Mouse (Mus musculus) embryonic stem cell, embryonic (primary cell): ENCODE data around the gene Vps9d1.

ENCODE experiments used
- CTCF ChIA-PET, 4 experiments: fragments of 300-600 bp in 2 of 4; fragments of 350-600 bp in 2 of 4; sonication (Branson Sonifier 250); formaldehyde crosslinking; loops; one replicate each; lab custom pipeline; 2022; ENCODE audit warnings: inconsistent platforms in 2 of 4; lab: Charles Lee
- POLR2A ChIA-PET, 4 experiments: fragments of 300-600 bp in 2 of 4; fragments of 350-600 bp in 2 of 4; sonication (Branson Sonifier 250); formaldehyde crosslinking; loops; one replicate each; lab custom pipeline; 2022; ENCODE audit warnings: antibody characterized with exemption in 4 of 4, inconsistent platforms in 1 of 4; lab: Charles Lee

The Vps9d1 gene

DNA sequence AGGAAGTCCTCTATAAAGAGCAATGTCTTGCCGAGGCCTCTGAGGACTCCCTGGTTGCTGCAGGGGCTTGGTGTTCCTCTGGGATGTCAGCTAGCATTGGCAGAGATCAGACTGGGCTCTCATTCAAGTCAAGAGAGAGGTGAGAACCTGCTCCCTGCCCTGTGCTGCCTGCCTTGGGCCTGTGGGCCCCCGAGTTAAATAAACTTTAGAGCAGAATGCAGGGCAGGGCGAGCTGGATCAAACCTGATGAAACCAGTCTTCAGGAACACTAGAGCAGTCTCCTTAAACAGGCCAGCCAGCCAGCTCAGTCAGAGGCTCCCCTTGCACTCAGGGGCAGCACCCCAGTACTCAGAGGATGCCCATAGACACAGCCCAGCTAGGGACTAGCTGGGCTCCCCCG, 17.8 kb upstream of the Vps9d1 start:
- ChIA-PET POLR2A (interaction anchor here in 3 of 4 experiments (0.9 to 3.1 kb wide), 13 partner anchors 10 to 165 kb away, joined by 3 to 16 read pairs (median 3); partner anchors contain the start of genes Vps9d1 (in 2 of the 3), Zfp276 (in 2 of the 3), Chmp1a (in 1 of the 3) and Cpne7 (in 1 of the 3)), CTCF (interaction anchor here (0.6 to 2.4 kb wide), 9 partner anchors 18 to 165 kb away, joined by 3 to 12 read pairs (median 3); partner anchors contain the start of genes Mc1r (in 1 of the 4), Vps9d1 (in 1 of the 4) and Zfp276 (in 1 of the 4))

DNA sequence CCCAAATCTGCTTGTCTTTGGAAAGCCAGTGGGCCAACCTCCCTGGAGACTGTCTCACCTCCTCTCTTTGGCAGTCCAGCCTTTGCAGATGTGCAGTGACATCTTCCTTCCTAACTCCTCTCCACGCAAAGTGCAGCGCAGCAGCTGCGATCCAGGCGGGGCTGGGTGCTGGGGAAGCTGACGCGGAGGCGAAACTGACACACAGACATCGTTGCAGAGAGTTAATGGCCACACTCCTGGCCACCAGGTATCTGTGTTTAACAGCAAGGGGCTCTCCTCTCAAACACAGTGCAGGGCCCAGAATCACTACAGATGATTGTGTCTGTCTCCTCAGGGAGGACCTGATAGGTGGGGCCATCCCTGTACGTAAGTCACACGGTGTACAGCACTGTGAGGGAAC, 17.0 kb upstream of the Vps9d1 start:
- ChIA-PET CTCF (interaction anchor here (0.6 to 2.4 kb wide), 10 partner anchors 17 to 164 kb away, joined by 3 to 12 read pairs (median 3); partner anchors contain the start of genes Mc1r (in 1 of the 4), Vps9d1 (in 1 of the 4) and Zfp276 (in 1 of the 4)), POLR2A (interaction anchor here in 3 of 4 experiments (0.7 to 3.1 kb wide), 20 partner anchors 10 to 163 kb away, joined by 3 to 16 read pairs (median 3); partner anchors contain the start of genes Vps9d1 (in 2 of the 3), Zfp276 (in 2 of the 3), Chmp1a (in 1 of the 3) and Cpne7 (in 1 of the 3))

DNA sequence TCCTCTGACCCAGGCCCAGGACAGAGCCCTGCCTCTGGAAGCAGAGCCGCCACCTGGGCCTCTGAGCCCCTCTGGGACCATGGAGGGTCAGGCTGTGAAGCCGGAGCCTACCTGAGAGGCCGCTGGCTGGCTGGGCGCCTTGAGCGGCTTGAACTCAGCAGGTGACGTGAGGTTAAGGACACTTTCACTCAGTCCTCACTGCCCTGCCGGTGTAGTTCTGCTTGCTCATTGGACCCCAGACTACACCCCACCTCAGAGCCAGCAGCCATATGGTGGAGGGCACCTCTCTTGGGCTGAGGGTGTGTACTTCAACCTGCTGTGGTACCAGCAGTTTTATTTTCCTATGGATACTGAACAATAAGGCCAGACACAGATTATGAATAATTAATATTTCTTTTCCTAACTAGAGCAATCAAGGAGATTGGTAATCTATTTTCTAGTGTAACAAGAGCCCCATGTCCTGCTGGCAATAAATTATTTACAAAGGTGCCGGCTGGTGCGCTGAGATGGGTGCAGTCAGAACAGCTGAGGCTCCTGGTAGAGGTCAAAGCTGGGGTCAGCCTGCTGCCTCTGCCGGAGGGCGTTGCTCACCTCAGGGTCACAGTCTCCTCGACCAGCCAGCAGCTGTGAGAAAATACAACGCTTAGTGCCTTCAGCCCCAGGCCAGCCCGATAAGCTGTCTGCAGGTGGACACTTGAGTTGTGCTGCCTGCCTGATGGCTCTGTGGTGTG, 13.9 kb upstream of the Vps9d1 start:
- ChIA-PET POLR2A (interaction anchor here in 2 of 4 experiments (1.2 to 3.2 kb wide), 6 partner anchors 7 to 34 kb away, joined by 3 to 11 read pairs (median 4); partner anchors contain the start of genes Vps9d1 (in 2 of the 2), Zfp276 (in 2 of the 2) and Spata2l (in 1 of the 2)), CTCF (interaction anchor here in 2 of 4 experiments (0.5 to 1.6 kb wide), 2 partner anchors 22 to 47 kb away, joined by 4 to 5 read pairs; no protein-coding TSS in a partner anchor)

DNA sequence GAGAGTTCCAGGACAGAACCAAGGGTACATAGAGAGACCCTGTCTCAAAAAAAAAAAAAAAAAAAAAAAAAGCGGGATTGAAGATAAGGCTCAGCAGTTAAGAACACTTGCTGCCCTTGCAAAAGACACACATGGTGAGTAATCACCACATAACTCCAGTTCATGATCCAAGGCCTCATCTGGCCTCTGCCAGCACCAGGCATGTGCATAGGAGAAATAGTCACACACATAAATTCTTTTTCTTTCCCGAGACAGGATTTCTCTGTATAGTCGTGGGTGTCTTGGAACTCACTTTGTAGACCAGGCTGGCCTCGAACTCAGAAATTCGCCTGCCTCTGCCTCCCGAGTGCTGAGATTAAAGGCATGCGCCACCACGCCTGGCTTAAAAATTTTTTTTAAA, 3.4 kb upstream of the Vps9d1 start:
- CTCF ChIA-PET: interaction anchor here in 1 of 4 experiments (0.6 to 0.8 kb wide), 2 partner anchors 32 to 172 kb away, joined by 3 read pairs; no protein-coding TSS in a partner anchor
- POLR2A ChIA-PET: interaction anchor here in 2 of 4 experiments (0.7 to 5.9 kb wide), 5 partner anchors 8 to 25 kb away, joined by 3 to 44 read pairs (median 4); partner anchors contain the start of gene Spata2l (in 1 of the 2)

DNA sequence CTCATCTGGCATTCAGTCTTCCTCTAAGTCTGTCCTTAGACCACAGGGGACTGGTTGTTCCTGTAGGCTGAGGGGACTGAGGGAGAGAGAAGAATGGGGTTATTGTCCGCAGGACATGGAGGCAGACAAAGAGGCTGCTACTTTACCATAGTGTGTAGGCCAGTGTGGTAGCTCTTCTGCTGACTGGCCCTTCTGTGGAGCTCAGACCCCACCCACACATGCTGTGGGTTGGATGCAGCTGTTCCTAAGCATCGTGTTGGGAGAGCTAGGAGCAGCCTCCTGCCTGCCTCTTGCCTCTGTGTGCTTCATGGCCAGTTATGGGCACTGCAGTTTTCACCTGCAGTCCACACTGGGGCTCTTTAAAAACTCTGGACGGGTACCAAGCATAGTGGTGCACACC, 3.0 kb upstream of the Vps9d1 start:
- POLR2A ChIA-PET: interaction anchor here in 2 of 4 experiments (0.7 to 5.9 kb wide), 5 partner anchors 8 to 33 kb away, joined by 3 to 44 read pairs (median 3); partner anchors contain the start of genes Cdk10 (in 1 of the 2) and Spata2l (in 1 of the 2)

DNA sequence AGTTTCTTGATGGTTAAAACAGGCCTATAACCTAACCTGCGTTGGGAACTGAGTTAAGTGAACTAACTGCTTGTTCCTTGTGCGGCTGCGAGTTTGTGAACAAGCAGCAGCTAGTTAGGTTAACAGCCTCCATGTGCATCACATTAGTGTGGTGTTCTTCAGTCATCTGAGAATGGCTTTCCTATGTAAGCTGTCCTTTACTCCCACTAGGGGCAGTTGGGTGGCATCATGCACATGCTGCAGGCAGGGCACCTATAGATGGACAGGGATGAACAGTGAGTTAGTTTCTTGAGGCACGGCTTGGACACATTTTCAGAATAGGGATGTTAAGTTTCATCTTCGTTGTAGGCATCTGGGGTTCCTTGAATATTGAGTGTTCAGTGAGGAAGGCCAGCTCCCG, 1.0 kb upstream of the Vps9d1 start:
- CTCF ChIA-PET: interaction anchor here in 3 of 4 experiments (0.6 to 1.7 kb wide), 5 partner anchors 21 to 1356 kb away, joined by 3 to 5 read pairs (median 5); no protein-coding TSS in a partner anchor
- POLR2A ChIA-PET: interaction anchor here in 3 of 4 experiments (0.6 to 5.9 kb wide), 24 partner anchors 8 to 962 kb away, joined by 3 to 46 read pairs (median 4); partner anchors contain the start of genes Chmp1a (in 2 of the 3), Spata2l (in 2 of the 3), Spata33 (in 2 of the 3) and Cdk10 (in 1 of the 3)

More for the DNA sequence above, 3.0 kb upstream of the Vps9d1 start:
- CTCF ChIA-PET: interaction anchor here in 1 of 4 experiments (0.6 to 0.8 kb wide), 2 partner anchors 33 to 172 kb away, joined by 3 read pairs; no protein-coding TSS in a partner anchor

DNA sequence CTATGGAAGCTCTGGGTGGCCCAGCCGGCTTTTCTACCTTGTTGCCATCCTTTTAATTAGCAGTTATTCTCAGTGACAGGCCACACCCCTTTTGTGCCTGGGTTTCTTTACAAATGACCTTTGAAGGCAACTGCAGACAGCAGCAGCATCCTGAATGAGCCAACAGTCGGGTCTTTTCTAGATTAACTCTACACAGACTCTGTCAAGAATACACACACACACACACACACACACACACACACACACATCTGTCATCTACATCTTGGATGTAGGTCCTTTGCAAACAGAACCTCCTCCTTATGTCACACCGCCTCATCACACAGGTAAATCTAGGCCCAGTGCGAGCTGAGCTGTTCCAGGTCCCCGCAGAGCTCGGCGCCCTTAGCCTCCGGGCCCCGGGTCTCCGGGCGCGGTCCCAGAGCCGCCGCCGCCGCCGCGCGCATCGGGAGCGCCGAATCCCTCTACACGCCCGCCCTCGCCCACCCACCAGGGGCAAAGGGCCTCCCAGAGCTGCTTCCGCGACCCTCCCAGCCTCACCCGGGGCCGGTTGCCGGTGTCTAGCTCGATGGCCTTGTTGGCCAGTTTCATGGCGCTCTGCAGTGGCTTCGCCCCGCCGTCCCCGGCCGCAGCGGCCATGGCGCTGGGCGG, 573 bp downstream of the Vps9d1 start:
- ChIA-PET CTCF (interaction anchor here in 3 of 4 experiments (0.5 to 1.4 kb wide), 9 partner anchors 18 to 189 kb away, joined by 3 to 19 read pairs (median 3); partner anchors contain the start of gene Mc1r (in 1 of the 3)), POLR2A (interaction anchor here (0.6 to 5.9 kb wide), 27 partner anchors 9 to 208 kb away, joined by 3 to 46 read pairs (median 4); partner anchors contain the start of genes Spata2l (in 4 of the 4), Cdk10 (in 1 of the 4), Chmp1a (in 1 of the 4) and Spata33 (in 1 of the 4))

DNA sequence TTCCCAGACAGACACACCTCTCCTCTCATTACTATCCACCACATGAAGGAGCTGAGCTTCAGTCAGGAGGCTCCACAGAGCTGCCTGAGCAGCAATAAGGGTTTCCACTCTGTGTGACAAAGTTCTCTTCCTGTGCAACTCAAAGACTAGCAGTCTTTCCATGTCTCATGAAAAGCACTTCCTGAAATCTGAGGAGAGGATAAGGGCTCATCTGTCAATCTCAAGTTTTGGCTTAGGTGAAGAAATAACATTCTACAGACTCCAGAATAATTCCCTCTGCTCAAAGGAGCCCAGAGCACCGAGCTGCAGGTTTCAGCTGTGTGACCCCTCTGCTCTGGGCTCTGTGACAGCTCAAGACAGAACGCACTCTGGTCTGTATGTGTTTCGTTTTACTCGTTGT, 1.2 kb downstream of the Vps9d1 start:
- CTCF ChIA-PET: interaction anchor here in 2 of 4 experiments (0.5 to 0.6 kb wide), 2 partner anchors 70 kb away, joined by 3 to 19 read pairs; no protein-coding TSS in a partner anchor
- POLR2A ChIA-PET: interaction anchor here in 2 of 4 experiments (0.7 to 5.9 kb wide), 13 partner anchors 8 to 207 kb away, joined by 3 to 46 read pairs (median 5); partner anchors contain the start of genes Spata2l (in 2 of the 2), Cdk10 (in 1 of the 2), Chmp1a (in 1 of the 2) and Spata33 (in 1 of the 2)

DNA sequence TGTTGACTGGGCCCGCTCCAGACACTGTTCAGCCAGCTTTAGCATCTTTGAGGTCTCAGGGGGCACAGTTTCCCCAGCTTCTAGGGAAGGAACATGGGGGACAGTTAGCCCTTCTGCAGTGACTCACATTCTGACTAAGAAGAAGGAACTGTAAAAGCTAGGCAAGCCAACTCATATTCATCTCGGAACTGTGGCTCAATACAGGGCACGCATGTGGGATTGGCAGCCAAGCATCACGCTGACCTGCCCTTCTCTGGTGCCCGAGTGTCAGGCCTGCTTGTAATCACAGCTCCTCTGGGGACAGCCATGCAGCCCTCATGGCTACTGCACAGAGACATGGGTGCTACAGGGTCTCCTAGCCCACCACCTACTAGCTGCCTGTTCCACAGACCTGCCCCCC, 3.2 kb downstream of the Vps9d1 start:
- ChIA-PET CTCF (no interaction called here), POLR2A (interaction anchor here in 2 of 4 experiments (1.2 to 1.5 kb wide), 3 partner anchors 13 to 29 kb away, joined by 3 read pairs; no protein-coding TSS in a partner anchor)

DNA sequence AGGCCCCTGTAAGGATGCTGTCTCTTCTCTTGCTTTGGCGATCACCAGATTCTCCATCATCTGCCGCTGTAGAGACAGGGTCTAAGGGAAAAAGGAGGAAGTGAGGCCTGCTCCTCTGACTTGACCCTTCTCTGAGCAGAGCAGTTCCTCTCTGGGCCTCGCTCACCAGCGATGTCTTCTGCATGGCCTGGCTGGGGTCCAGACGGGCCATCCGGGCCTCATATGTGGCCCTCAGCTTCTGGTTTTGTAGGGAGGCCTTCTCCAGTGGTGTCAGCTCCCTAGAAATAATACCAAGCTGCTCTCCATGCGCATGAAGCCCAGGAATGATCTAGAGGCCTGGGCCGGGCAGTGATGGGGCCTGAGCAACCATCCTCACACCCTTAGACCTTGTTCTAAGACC, 5.6 kb downstream of the Vps9d1 start:
- CTCF ChIA-PET: interaction anchor here in 2 of 4 experiments (1.1 to 1.3 kb wide), 2 partner anchors 15 to 42 kb away, joined by 3 read pairs; no protein-coding TSS in a partner anchor
- POLR2A ChIA-PET: interaction anchor here in 1 of 4 experiments (1.1 to 6.7 kb wide), 2 partner anchors 15 to 23 kb away, joined by 4 to 53 read pairs; partner anchors contain the start of gene Spata2l

DNA sequence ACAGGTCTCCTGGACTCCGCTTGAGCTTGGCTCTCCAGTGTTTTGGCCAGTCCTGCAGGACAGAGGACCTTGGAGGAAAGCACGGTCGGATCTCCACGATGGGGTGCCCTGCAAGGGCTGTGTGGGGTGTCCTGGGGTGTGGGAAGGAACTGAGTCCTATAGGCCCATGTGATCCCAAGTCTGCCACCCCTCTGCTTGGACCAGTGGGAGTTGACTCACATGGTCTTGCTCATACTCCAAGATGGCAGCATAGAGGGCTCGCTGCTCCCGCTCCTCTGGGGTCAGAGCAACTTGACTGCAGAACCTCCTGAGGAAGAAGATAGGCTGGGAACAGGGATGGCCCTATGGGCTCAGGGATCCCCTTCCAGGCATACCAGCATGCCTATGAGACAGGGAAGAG, 6.4 kb downstream of the Vps9d1 start:
- ChIA-PET CTCF (interaction anchor here in 2 of 4 experiments (1.1 to 1.3 kb wide), 2 partner anchors 14 to 42 kb away, joined by 3 read pairs; no protein-coding TSS in a partner anchor), POLR2A (interaction anchor here in 1 of 4 experiments (1.3 to 6.7 kb wide), 5 partner anchors 10 to 36 kb away, joined by 3 to 53 read pairs (median 5); partner anchors contain the start of genes Chmp1a, Spata2l and Spata33)

DNA sequence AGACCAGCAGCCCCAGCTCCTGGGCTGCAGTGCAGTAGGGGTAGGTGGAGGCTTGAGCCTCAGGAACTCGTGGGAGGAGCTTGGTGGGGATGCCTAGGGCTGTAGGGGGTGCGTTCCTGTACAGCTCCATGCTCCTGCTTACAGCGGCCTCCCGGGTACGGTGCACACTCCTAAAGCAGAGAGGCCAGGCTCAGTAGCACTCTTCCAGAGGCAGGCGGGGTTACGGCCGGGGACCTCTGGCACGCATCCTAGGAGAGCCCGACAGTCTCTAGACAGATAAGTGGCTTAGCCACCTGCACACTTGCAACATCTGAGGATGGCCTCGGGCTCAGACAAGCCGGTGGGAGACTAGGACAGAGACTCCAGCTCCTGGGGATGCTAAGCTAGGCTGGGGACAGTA, 8.6 kb downstream of the Vps9d1 start:
- POLR2A ChIA-PET: interaction anchor here in 3 of 4 experiments (0.6 to 6.7 kb wide), 19 partner anchors 8 to 203 kb away, joined by 3 to 53 read pairs (median 4); partner anchors contain the start of genes Spata2l (in 3 of the 3), Cdk10 (in 2 of the 3), Chmp1a (in 2 of the 3) and Spata33 (in 2 of the 3)
- CTCF ChIA-PET: interaction anchor here in 3 of 4 experiments (0.6 to 1.9 kb wide), 5 partner anchors 12 to 162 kb away, joined by 3 to 7 read pairs (median 4); partner anchors contain the start of gene Mc1r (in 1 of the 3)

DNA sequence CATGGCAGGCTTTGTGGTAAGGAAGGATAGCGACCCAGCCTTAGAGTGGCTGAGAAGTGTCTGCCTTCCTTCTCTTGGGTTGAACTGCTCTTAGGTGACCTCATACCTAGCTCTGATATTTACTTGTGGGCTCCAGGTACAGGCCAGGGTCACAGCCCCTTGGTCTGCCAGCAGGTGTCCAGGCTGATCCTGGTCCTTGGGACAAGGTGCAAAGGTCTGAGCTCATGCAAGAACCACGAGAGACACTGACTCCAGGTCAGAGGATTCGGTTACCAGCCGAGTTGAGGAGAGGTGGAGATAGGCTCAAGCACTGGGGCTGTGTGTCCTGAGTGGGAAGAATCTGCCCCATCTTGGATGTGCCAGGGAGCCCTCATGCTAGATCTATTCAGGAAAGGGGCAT, 9.8 kb downstream of the Vps9d1 start:
- ChIA-PET POLR2A (interaction anchor here (0.6 to 6.7 kb wide), 7 partner anchors 8 to 1457 kb away, joined by 3 to 53 read pairs (median 4); partner anchors contain the start of genes Spata2l (in 2 of the 4), Vps9d1 (in 1 of the 4) and Zfp276 (in 1 of the 4)), CTCF (no interaction called here)

DNA sequence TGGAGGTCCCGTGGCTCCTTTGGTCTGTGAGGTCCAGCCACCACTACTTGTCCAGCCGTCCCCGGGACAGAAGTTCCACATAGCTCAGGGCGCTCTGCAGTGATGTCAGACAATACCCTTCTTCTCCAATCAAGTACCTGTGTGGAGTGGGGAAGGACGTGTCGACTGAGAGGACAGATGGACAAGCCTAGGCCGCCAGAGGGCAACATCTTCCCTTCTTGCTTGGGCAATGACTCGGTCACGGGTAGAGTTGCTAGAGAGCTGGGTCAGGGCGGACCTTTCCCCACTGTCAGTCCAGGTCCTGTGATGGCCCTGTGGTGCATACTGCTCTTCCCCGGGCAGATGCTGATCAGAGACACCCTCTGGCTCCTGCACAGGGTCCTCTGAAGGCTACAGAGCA, 11.1 kb downstream of the Vps9d1 start:
- ChIA-PET CTCF (interaction anchor here in 2 of 4 experiments (0.6 to 1.1 kb wide), 4 partner anchors 9 to 143 kb away, joined by 3 to 4 read pairs (median 4); no protein-coding TSS in a partner anchor), POLR2A (interaction anchor here in 2 of 4 experiments (0.6 to 6.7 kb wide), 5 partner anchors 9 to 213 kb away, joined by 3 to 53 read pairs (median 4); partner anchors contain the start of genes Spata2l (in 1 of the 2), Vps9d1 (in 1 of the 2) and Zfp276 (in 1 of the 2))

DNA sequence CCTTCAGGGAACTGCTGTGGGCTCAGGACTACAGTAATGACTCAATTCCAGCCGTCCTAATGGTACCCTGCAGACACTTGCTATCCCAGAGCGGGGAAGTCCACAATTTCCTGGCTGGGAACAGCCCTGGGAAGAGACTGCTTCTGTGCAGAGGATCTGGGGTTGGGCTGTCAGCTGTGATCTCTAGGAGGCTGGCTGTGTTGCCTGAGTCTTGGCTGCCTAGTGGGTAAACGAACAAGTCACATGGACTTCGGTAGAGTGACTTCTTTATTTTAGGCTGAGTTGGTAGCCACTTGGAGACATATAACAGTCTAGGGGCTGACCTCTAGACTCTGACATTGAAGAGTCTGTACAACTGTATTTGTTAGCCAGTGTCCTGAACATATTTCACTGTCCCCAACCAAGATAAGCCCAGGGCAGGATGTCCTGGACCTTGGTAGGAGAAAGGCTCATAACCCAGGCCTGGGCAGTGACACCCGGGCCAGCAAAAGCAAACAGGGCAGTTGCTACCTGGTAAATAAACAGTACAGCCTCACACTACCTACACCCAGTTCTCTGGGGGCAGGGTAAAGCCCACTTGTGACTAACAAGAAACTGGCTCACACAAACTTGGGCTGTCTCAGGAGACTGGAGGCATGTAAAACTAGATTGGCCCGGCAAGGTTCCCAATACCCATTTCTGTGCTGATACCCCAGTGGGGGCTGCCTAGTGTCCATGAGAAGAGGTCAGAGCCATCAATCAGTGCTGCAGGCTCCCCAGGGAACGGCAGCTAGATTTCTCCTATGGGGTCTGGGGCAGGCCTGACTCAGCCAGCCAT, 11.8 kb downstream of the Vps9d1 start:
- CTCF ChIA-PET: no interaction called here
- POLR2A ChIA-PET: interaction anchor here in 2 of 4 experiments (0.8 to 4.7 kb wide), 3 partner anchors 12 to 139 kb away, joined by 3 to 26 read pairs (median 3); partner anchors contain the start of genes Vps9d1 (in 1 of the 2) and Zfp276 (in 1 of the 2)
